Mouse (Mus musculus) kidney, adult 11 months (tissue): Measurements from ENCODE around the gene Prdx6b.

Source experiments
- DNase-seq: peaks from one replicate; pipeline ENCODE4 v3.0.0; 2022

Gene Prdx6b

GRCm38 (mm10) chr2:80292172-80292571, at the start of gene Prdx6b:
Gene Prdx6b (plus strand): TSS chr2:80292472.
- DNase-seq: no peak

GRCm38 (mm10) chr2:80247466-80247865, 44.8 kb upstream of the Prdx6b start:
- no peak for DNase-seq

GRCm38 (mm10) chr2:80247868-80248267, 44.4 kb upstream of the Prdx6b start:
- no peak for DNase-seq

- DNase-seq: no peak
Observed at GRCm38 (mm10) chr2:80259888-80260672, 32.2 kb upstream of the Prdx6b start.

GRCm38 (mm10) chr2:80266894-80267293, 25.4 kb upstream of the Prdx6b start:
- peak; percentile 52 for DNase-seq

- no peak for DNase-seq
Observed at GRCm38 (mm10) chr2:80268053-80268452, 24.2 kb upstream of the Prdx6b start.

GRCm38 (mm10) chr2:80271431-80271830, 20.8 kb upstream of the Prdx6b start:
- no peak for DNase-seq

GRCm38 (mm10) chr2:80273038-80273437, 19.2 kb upstream of the Prdx6b start:
- no peak for DNase-seq

- DNase-seq: no peak
Observed at GRCm38 (mm10) chr2:80273763-80274162, 18.5 kb upstream of the Prdx6b start.

GRCm38 (mm10) chr2:80275136-80275535, 17.1 kb upstream of the Prdx6b start:
- no peak for DNase-seq

- DNase-seq: peak; percentile 71
Observed at GRCm38 (mm10) chr2:80282214-80282613, 10.1 kb upstream of the Prdx6b start.

- DNase-seq: no peak
Observed at GRCm38 (mm10) chr2:80286397-80286796, 5.9 kb upstream of the Prdx6b start.

GRCm38 (mm10) chr2:80298334-80298733, 6.1 kb downstream of the Prdx6b start:
- no peak for DNase-seq

- no peak for DNase-seq
Observed at GRCm38 (mm10) chr2:80300806-80301205, 8.5 kb downstream of the Prdx6b start.

- DNase-seq: no peak
Observed at GRCm38 (mm10) chr2:80303957-80304356, 11.7 kb downstream of the Prdx6b start.

- DNase-seq: no peak
Observed at GRCm38 (mm10) chr2:80307701-80308100, 15.4 kb downstream of the Prdx6b start.

- DNase-seq: no peak
Observed at GRCm38 (mm10) chr2:80309775-80310174, 17.5 kb downstream of the Prdx6b start.

GRCm38 (mm10) chr2:80310772-80311171, 18.5 kb downstream of the Prdx6b start:
- DNase-seq: no peak

- no peak for DNase-seq
Observed at GRCm38 (mm10) chr2:80311350-80311749, 19.1 kb downstream of the Prdx6b start.

GRCm38 (mm10) chr2:80314201-80314600, 21.9 kb downstream of the Prdx6b start:
- no peak for DNase-seq

GRCm38 (mm10) chr2:80314854-80315241, 22.6 kb downstream of the Prdx6b start:
- no peak for DNase-seq

GRCm38 (mm10) chr2:80315242-80316161, 23.2 kb downstream of the Prdx6b start, which contains the start of gene Dnajc10:
Gene Dnajc10 (plus strand): TSS chr2:80315466.
- DNase-seq: peak; percentile 89

GRCm38 (mm10) chr2:80322878-80323277, 30.6 kb downstream of the Prdx6b start:
- no peak for DNase-seq

GRCm38 (mm10) chr2:80325779-80326178, 33.5 kb downstream of the Prdx6b start:
- no peak for DNase-seq
